Mouse (Mus musculus) 3134 (cell line): ENCODE measurements around the gene Cygb.
"Not testable (repeated sequence)": the region's sequence is repeated elsewhere in the genome, so short reads cannot be mapped to it uniquely, and the experiment has no call there.

Experiments
- DNase-seq: peaks from one replicate; pipeline ENCODE4 v3.0.0-alpha.2; 2011; ENCODE audit warnings: low spot score; ENCODE audit not compliant: insufficient read length; ENCODE audit errors: extremely low read depth

The Cygb gene

DNA sequence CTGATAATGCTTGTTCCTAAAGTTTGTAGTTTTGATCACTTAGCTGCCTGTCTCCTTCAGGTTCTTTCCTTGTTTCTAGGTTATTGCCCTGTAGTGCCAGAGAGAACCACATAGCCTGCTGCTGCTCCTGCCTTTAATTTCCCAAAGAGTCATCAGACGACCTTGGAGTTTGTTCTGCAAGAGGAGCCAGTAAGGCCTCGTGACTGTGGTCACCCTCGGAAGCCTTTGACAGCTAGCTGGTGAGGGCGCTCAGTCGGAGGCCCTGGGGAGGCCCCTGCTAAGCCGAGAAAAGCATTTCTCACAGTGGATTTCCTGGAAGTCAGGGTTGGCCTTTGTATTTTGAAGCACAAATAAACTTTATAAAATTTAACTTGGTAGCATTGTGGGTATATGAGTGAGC is 21.3 kb upstream of the Cygb start:
- not testable (repeated sequence) for DNase-seq

DNA sequence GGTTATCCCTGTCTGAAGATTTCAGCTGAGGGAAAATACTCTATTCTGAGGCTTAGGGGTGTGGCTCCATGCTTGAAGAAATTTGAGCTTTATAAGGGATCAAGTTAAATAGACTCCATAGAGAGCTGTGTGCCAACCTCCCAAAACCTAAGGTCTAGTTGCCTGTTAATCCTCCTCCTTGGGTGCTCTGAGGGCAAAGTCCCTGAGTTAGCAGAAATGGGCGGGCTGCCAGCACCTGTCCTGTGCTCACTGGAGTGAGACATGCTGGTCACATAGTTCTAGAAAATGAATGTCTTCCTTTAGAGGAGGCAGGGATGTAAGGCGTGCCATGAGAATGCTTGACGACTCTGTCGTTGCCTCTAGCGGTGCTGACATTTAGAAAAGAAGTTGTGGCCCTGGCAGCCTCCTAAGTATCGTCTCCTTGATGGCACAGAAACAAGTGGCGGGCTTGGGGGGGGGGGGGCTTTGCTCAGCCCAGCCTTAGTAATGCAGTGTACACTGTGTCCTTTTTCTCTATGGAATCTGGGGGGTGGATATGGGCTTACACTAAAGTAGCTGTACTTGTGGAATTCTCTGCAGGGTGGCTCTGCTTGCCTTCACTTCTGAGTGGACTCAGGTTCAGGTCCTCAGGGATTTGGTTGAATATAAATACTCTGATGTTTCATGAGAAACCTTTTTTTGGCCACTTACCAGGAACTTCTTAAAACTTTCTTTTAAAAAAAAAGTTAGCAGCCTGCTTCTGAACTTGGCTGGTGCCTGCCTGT is 20.7 kb upstream of the Cygb start:
- no peak for DNase-seq

DNA sequence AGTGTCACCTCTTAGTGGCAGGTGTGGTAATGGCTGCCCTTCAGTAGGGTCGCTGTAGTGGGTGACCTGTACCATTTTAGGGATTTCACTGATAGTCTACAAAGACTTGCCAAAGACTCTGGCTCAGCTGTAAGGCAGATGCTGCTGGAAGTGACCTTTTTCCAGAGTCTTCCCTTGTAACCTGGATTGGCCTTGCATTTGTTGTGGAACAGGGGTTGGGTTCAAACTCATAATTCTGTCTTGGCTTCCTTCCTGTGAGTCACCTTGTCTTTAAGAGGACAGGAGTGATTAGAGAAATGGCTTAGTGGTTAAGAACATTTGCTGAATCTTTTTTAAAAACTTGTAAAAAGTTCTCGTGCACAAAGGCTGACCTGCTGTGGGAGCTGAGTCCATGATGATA is 19.3 kb upstream of the Cygb start:
- no peak for DNase-seq

DNA sequence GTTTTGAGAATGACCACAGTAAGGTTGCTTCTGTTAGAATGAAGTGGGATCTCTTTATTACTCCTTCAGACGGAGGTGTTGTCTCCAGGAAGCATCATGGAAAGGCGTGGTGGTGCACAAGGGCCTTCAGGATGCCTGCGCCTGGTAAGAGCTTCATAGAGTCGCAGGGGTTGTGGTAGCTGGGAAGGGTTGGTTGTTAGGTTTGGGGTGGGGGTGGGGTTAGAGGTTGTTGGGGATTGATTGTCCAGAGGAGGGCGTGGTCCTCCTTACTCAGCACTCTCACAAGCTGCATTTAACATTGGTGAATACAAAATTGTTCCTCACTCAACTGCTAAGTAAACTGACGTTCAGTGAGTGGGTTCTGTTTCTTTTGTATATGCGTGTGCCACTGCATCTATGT is 18.5 kb upstream of the Cygb start:
- no peak for DNase-seq

DNA sequence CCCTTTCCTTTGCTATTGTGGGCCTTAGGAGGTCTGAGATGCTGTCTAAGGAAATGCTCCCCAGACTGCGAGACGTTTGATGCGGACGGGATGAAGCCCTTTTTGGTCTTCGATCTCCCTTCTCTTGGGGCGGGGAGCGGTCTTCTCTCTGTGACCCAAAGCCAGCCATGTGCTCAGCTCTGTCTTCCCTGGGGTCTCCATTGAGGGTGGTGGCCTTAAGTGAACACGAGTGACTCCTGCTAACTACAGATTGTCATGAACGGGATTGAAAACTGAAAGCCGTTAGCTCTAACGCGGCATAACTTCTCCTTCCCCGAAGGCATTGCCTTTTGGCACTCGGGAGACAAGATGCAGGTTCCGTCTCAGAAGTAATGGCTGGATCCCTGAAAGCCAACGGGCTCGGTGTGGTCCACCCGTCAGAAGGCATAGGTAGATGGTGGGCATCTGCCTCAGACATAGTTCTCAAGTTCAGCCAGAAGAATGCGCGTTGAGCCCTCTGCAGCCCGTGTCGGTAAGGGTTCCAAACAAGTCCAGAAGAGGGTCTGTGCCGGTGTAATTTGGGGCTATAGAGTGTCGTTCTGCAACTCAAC is 17.8 kb upstream of the Cygb start:
- no peak for DNase-seq

DNA sequence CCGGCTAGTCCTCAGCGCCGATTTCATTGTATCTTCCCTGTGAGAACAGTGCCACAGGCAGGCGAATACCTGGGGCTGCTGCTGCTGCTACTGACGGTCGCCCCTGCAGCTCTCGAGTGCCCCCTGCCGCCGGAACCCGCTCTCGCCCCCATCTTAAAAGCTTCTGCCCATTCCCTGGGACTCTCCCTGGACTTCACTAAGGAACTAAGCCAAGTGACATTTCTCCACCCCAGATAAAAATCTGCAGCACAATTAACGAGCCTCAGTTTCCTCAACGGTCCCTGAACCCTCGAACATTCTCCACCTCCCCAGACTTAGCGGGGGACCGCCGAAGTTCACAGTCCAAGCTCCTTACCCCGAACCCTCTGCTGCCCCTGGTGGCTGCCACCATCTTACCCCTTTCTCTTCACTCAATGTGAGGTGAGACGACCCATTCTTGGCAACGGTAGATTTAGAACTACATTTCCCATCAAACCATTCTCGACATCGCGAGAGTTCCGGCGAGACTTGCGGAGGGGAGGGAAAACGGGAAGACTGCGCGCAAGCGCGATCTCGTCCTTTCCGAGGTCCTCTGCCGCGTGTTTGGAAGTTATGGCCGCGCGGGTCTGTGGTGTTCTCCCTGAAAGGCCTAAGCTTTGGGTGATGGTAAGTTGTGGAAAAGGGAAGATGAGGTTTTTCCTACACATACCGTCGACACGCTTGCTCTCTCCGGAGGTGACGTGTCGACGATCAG is 17.2 kb upstream of the Cygb start:
- DNase-seq: peak; percentile 93

DNA sequence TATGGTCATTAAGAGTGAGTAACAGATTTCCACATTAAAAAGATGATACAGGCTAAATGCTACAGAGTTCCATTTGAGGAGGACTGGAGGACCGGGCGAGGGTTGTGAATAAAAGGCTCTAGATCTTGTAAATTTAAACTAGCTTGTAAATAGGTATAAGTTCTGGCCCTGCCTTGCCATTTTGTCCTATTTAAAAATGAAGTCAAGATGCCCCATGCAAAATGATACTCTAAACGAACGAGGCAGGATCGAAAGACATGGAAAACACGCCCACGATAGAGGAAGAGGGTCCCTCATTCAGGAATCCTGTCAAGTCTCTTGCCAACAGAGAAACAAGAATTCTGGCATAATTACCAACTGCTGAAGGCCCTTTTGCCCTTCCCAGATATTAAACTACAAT is 16.3 kb upstream of the Cygb start:
- no peak for DNase-seq

GRCm38 (mm10) chr11:116669787-116670365 is 15.8 kb upstream of the Cygb start:
- no peak for DNase-seq

DNA sequence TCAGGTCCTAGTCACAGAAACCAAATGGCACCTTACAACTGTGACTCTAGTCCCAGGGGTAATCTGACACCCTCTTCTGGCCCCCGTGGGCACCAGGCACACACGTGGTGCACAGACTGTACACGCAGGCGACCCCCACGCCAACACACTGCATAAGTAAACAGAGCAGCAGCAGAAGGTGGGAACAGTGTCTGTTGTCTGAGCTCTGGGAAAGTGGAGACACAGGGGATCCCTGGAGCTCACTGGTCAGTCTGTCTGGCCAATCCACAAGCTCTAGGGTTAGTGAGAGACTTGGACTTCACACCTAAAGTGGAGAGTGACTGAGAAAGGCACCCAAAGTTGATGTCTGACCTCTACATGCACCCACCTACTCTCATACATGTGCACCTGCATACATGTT is 15.2 kb upstream of the Cygb start:
- no peak for DNase-seq

DNA sequence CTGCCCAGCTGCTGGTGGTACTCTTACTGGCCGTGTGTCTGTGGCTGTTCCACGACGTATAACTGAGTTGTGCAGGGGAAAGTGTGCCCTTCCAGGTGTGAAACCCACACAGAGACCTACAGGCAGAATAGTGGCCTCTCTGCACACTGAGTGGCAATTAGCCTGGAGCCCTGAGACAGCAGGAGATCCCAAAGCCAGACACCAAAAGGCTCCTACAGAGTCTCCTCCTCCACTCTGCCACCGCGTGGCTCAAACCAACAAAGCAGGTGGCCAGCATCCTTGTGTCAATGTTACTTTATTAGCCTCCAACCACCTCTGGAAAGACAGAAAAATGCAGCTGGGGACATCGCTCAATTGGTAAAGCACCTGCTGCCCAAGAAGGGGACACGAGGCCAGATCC is 14.7 kb upstream of the Cygb start:
- DNase-seq: no peak

DNA sequence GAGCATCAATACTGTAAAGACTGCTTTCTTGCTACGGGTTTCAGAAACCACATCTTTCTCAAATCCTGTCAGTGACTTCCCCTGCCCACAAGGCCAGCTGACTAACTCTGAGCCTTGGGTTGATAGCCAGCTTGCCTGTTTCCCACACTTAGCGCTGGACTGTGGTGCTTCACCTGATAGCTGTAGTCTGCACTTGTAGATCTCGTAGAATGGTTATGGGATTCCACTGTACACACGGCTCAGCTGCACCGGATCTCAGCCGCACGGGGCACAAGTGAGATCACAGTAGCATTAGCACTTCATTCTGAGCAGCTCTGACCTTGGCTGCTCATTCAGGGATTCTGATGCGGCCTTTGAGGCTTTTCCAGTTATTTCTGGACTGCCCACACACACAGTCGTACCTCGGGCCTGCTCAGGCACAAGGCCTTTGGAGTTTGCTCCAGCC is 14.3 kb upstream of the Cygb start:
- no peak for DNase-seq

DNA sequence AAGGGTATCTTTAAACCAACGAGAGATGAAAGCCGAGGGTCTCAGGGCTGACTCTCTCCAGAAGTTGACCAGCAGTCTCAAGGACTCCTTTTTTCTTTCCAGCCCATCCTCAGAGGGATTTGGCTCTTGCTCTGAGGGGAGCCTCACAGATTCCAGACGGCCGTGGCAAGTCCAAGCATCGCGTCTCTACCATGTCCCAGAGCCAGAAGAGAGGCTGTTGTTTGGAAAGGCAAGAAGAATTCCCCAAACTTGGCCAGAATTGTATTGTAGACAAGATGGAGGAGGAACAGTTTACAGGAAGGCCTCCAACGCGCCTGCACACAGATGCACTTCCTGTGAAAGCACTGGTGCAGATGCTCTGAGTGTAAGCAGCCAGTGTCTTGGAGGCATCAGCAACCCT is 13.8 kb upstream of the Cygb start:
- no peak for DNase-seq

DNA sequence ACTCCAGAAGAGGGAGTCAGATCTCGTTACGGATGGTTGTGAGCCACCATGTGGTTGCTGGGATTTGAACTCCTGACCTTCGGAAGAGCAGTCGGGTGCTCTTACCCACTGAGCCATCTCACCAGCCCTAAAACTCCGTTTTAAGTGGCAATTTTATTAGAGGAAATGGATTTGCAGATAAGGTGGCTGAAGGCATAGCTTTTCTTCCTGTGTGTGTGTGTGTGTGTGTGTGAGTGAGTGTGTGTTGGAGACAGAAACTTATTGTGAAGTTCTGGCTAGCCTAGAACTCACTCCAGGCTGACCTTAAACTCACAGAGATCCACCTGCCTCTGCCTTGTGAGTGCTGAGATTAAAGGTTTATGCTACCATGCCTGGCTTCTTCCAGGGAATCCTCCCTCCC is 12.9 kb upstream of the Cygb start:
- not testable (repeated sequence) for DNase-seq

DNA sequence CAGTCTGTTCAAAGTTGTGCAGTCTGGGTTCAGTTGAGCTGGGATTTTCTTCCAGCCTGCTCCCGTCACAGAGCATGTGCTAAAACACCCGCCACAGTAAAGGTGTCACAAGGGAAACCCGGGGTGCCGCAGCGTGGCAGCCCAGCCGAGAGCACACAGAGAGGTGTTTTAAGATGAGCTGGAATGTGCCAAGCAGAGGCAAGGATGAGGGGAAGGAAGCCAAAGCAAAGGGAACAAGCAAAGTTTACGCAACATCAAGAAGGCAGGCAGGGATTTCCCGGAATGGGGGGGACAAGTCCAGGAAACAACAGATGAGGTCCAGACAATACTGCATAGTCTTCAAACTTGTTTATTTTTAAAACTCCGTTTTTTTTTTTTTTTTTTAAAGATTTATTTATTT is 12.5 kb upstream of the Cygb start:
- no peak for DNase-seq

DNA sequence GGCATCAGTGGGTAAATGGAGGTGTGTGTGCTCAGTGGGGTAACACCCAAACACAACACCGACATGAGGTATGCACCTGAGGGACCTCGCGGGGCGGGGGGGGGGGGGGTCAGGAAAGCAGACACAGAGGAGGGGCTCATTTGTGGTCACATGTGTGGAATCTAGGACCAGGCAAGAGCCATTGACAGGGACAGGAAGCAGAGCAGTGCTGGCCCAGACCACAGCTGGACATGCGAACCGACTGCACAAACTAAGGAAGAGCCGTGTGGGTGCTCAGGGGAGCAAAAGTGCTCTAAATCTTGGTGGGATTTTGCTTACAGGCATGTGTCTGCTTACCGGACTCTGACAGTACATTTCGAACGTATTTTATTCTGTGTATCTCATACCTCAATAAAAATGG is 11.2 kb upstream of the Cygb start:
- no peak for DNase-seq

DNA sequence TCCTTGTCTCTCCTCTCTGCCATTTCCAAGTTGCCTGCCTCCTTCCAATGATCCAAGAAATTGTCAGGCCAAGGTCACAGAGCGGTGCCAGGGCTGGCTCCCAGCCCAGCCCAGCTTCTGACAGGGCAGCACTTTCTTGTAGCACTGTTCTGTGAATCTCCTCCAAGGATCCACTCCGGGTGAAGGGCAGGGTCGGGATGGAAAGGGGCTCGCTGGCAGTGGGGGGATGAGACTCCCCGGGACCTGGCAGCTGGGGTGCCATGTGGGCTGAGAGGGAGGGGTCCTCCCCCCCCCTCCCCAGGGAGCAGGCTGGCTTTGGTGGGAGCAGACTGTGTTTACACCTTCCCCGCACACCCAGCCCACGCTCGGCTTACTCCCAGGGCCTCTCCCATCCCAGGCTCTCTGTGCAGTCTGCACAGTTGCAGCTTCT is 7.8 kb upstream of the Cygb start:
- no peak for DNase-seq

DNA sequence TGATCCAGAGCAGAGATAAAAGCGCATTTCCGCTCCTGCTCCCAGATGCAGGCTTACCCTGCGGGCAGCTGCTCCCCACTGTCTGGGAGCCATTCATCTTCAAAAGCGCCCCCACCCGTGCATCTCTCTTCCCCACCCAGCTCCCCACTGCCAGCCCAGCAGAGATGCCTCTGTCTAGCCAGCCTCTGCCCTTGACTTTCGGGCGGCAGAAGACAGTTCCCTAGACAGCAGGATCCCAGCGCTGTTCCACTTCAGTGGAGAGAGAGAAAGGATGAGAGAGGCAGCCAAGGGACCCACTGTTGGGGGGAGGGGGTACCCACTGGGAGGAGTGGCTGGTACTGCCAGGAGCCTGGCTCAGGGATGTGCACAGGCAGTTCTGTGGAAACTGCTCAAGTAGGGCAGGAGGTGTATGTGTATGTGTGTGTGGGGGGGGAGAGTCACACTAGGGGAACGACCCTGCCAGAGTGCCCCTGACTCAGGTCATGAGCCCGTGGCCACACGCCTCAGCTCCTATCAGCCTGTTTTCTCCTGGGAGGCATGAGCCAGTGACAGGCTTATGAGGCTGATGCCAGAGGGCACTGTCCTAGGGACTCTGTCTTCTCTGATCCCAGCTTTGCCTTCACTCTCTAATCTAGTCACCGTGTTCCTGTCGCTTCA is 7.3 kb upstream of the Cygb start:
- DNase-seq: no peak

- no peak for DNase-seq
Measured at GRCm38 (mm10) chr11:116660181-116660580, 6.1 kb upstream of the Cygb start.

- DNase-seq: no peak
Measured at GRCm38 (mm10) chr11:116659027-116659621, 5.0 kb upstream of the Cygb start.

- no peak for DNase-seq
Measured at GRCm38 (mm10) chr11:116658238-116658637, 4.1 kb upstream of the Cygb start.
